Mouse (Mus musculus): ENCODE measurements around the gene Grik2. TPM values are rescaled to one million over a fixed set of nuclear protein-coding genes. Genes with fewer than 3 reads are reported as not detected.

Grik2 gene
- polyA plus RNA-seq (2014; fragmentation: Nextera tagmentation; extraction: Ambion mirVana): 0.74 and 1.3 TPM in 2 replicates

DNA sequence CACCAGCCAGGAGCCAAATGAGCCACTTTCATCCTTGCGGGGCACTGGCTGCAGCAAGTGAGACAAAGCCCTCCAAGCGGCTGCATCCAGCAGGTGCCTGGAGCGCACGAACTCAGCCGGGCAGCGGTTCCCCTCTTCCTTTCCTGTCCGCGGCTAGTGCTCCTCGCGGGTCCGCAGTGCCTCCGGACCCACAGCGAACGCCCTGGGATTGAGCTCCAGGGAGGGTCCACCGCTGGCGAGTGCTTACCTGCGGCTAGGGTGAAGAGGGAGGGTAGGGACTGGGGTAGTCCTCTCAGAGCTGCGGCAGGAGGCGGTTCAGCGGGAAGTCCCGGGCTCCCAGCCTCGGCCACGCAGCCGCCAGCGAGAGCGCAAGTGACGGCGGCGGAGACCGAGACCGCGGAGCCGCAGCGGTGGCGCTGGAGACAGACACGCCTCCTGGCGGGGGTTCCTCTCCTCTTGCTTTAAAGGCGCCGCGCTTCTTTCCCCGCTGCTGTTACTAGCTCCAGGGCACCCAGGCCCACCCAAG lies at the start of gene Grik2:
Gene Grik2 (minus strand): TSS at position 386 of the 526 bp plus-strand sequence.
- Histone ChIP-seq H3K4me1 (ENCODE audit: control insufficient read depth, insufficient read depth, low read length) (no peaks in the 10 kb centered on the region), H3K27ac (ENCODE audit: low read depth, low read length) (no peak within 1 kb of the TSS), H3K9me3 (replicated peaks; ENCODE audit: control insufficient read depth, low read length) (no peaks in the 10 kb centered on the region), H3K36me3 (ENCODE audit: control insufficient read depth, insufficient read depth, low read length) (no peaks in the 10 kb centered on the region), H3K4me2 (peak within 1 kb of the TSS; percentile 81), H3K9ac (ENCODE audit: low read depth, low read length) (0 out of 2 replicates have a peak within 1 kb of the TSS, but pooled peaks have one; percentile 44), H3K4me3 (ENCODE audit: low read depth, low read length) (peak within 1 kb of the TSS; percentile 58), H3K27me3 (ENCODE audit: control insufficient read depth, insufficient read depth, low read length) (peaks cover 6% of the 10 kb centered on the region; the same call in 1 of the 2 replicates)
- under 1% methylated on average over 39 of the region's 41 CpGs for WGBS (ENCODE audit: insufficient replicate concordance)
- peak; percentile 73 for ATAC-seq (replicated peaks; ENCODE audit: insufficient number of reproducible peaks, low FRiP score, low TSS enrichment)

DNA sequence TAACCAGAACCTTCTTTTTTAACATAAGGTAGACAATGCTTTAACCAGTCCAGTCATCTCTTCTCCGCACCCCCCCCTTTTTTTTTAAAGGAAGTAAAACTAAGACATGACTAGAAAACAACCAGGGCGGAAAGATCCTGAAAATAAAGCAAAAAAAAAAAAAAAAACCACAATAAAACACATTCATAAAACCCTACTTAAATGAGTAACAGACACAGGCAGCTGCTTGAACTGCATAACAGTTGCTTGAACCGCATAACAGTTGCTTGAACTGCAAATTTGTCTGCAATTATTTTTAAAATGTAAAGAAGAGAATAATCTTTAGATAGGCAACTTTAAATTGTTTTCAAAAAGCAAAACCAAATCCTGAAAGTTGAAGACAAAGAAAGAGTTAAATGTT lies 45.8 kb upstream of the Grik2 start:
- Histone ChIP-seq H3K9me3 (replicated peaks; ENCODE audit: control insufficient read depth, low read length) (no peaks in the 10 kb centered on the region), H3K4me2 (no peak overlapping the region), H3K36me3 (ENCODE audit: control insufficient read depth, insufficient read depth, low read length) (no peaks in the 10 kb centered on the region), H3K27me3 (ENCODE audit: control insufficient read depth, insufficient read depth, low read length) (no peaks in the 10 kb centered on the region), H3K27ac (ENCODE audit: low read depth, low read length) (no peak overlapping the region), H3K9ac (ENCODE audit: low read depth, low read length) (no peak overlapping the region), H3K4me3 (ENCODE audit: low read depth, low read length) (no peak overlapping the region), H3K4me1 (ENCODE audit: control insufficient read depth, insufficient read depth, low read length) (no peaks in the 10 kb centered on the region)
- WGBS (ENCODE audit: insufficient replicate concordance): 72% methylated on average over 3 of the region's 3 CpGs
- ATAC-seq (replicated peaks; ENCODE audit: insufficient number of reproducible peaks, low FRiP score, low TSS enrichment): no peak

DNA sequence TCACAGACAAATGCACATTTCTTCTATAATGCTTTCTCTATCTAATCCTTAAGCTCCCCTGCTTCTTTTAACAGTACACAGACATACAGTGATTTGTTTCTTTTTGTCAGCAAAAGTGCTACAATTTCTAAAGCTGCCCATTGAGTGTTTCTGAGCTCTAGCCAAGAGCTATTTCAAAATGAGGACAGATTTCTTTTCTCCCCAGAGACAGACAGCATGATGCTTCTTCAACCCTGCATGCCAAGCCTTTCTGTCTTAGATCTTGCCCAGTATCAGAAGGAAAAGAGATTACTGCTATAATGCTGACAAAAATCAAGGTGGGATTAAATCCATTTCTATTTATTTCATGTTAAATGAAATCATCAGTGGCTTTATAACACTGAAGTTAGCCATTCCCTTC lies 18.7 kb upstream of the Grik2 start:
- Histone ChIP-seq H3K27me3 (ENCODE audit: control insufficient read depth, insufficient read depth, low read length) (no peaks in the 10 kb centered on the region), H3K4me1 (ENCODE audit: control insufficient read depth, insufficient read depth, low read length) (no peaks in the 10 kb centered on the region), H3K36me3 (ENCODE audit: control insufficient read depth, insufficient read depth, low read length) (no peaks in the 10 kb centered on the region), H3K4me3 (ENCODE audit: low read depth, low read length) (no peak overlapping the region), H3K9me3 (replicated peaks; ENCODE audit: control insufficient read depth, low read length) (no peaks in the 10 kb centered on the region), H3K9ac (ENCODE audit: low read depth, low read length) (no peak overlapping the region), H3K27ac (ENCODE audit: low read depth, low read length) (no peak overlapping the region), H3K4me2 (no peak overlapping the region)
- no peak for ATAC-seq (replicated peaks; ENCODE audit: insufficient number of reproducible peaks, low FRiP score, low TSS enrichment)

DNA sequence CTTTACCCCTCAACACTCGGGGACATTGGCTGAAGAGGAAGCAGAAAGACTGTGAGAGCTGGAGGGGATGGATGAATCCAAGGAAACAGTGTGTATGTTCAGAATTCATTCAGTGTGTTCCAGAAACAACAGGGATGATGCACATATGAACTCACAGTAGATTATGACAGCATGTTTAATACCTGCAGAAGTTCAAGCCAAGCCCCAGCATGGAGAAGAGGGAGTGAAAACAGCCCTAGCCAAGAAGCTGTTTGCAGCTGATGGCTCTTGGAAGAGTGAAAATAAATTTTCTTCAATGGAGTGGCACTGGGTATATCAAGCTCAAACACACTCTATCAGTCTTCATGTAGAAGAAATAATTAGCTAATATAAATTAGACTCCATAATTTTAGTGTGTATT lies 12.4 kb upstream of the Grik2 start:
- H3K36me3 ChIP-seq (ENCODE audit: control insufficient read depth, insufficient read depth, low read length): no peaks in the 10 kb centered on the region
- no peaks in the 10 kb centered on the region for H3K9me3 ChIP-seq (replicated peaks; ENCODE audit: control insufficient read depth, low read length)
- ATAC-seq (replicated peaks; ENCODE audit: insufficient number of reproducible peaks, low FRiP score, low TSS enrichment): no peak
- H3K4me2 ChIP-seq: no peak overlapping the region
- no peaks in the 10 kb centered on the region for H3K4me1 ChIP-seq (ENCODE audit: control insufficient read depth, insufficient read depth, low read length)
- H3K9ac ChIP-seq (ENCODE audit: low read depth, low read length): no peak overlapping the region
- no peak overlapping the region for H3K4me3 ChIP-seq (ENCODE audit: low read depth, low read length)
- H3K27me3 ChIP-seq (ENCODE audit: control insufficient read depth, insufficient read depth, low read length): no peaks in the 10 kb centered on the region
- H3K27ac ChIP-seq (ENCODE audit: low read depth, low read length): no peak overlapping the region
- WGBS (ENCODE audit: insufficient replicate concordance): 76% methylated on average over 1 of the region's 1 CpGs

DNA sequence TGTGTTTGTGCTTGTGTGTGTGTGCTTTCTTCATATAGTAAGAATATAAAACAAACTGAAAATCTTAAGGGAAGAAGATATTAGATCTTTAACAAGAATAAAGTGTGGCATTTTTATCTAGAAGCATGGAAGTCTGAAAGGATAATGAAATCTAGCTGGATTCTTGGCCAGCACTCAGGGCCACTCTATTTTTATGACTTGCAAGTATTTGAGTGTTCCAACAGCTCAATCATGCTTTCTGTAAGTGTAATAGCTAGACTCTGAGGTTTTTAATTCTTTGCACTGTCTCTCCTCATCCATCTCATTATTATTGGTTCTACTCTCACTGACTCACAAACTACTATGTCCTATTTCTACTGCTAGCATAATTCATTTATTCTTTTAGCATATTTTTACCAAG lies 5.6 kb upstream of the Grik2 start:
- no peak for ATAC-seq (replicated peaks; ENCODE audit: insufficient number of reproducible peaks, low FRiP score, low TSS enrichment)
- Histone ChIP-seq H3K4me3 (ENCODE audit: low read depth, low read length) (no peak overlapping the region), H3K27ac (ENCODE audit: low read depth, low read length) (no peak overlapping the region), H3K4me2 (no peak overlapping the region), H3K36me3 (ENCODE audit: control insufficient read depth, insufficient read depth, low read length) (no peaks in the 10 kb centered on the region), H3K9me3 (replicated peaks; ENCODE audit: control insufficient read depth, low read length) (no peaks in the 10 kb centered on the region), H3K4me1 (ENCODE audit: control insufficient read depth, insufficient read depth, low read length) (no peaks in the 10 kb centered on the region), H3K9ac (ENCODE audit: low read depth, low read length) (no peak overlapping the region), H3K27me3 (ENCODE audit: control insufficient read depth, insufficient read depth, low read length) (no peaks in the 10 kb centered on the region)

DNA sequence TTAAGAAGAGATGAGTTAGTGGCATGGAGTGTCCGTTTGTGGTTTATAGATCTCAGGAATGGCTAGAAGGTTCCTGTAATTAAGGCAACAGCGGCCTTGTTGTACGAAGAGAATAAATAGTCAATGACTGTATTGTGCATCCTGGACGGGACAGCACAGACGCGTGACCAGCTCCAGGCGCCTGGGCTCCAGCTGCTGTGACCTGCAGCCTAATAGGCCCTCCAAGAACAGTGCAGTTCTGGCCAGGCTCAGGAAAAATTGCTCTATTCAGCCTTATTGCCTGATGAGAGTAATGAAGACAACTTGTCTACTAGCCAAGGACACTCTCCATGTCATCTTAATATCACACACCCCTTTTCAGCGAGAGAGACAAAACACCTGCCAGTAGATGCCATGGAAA lies 1.8 kb upstream of the Grik2 start:
- H3K36me3 ChIP-seq (ENCODE audit: control insufficient read depth, insufficient read depth, low read length): no peaks in the 10 kb centered on the region
- H3K27ac ChIP-seq (ENCODE audit: low read depth, low read length): no peak overlapping the region
- no peak overlapping the region for H3K4me3 ChIP-seq (ENCODE audit: low read depth, low read length)
- no peak for ATAC-seq (replicated peaks; ENCODE audit: insufficient number of reproducible peaks, low FRiP score, low TSS enrichment)
- H3K27me3 ChIP-seq (ENCODE audit: control insufficient read depth, insufficient read depth, low read length): peaks cover 6% of the 10 kb centered on the region; the same call in 1 of the 2 replicates
- H3K4me1 ChIP-seq (ENCODE audit: control insufficient read depth, insufficient read depth, low read length): no peaks in the 10 kb centered on the region
- no peak overlapping the region for H3K9ac ChIP-seq (ENCODE audit: low read depth, low read length)
- no peaks in the 10 kb centered on the region for H3K9me3 ChIP-seq (replicated peaks; ENCODE audit: control insufficient read depth, low read length)
- no peak overlapping the region for H3K4me2 ChIP-seq
- WGBS (ENCODE audit: insufficient replicate concordance): 56% methylated on average over 8 of the region's 8 CpGs

DNA sequence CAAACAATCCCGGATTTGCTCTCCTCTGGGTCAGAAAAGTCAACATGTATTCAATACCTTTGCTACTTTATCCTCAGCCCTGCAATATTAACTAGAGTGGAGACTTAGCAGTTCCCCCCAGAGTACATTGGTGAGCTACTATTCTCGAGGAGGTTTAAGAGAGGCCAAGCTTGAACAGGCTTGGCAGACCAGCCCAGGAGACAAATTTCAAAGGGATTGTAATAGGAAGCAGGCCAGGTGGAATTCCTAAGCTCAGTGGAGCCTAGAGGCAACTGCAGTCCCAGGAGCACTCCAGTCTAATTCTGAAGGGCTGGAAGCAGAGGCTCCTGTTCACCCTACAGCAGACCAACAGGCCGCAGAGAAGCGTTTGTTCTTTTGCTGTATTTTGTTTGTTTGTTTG lies 1.1 kb upstream of the Grik2 start:
- WGBS (ENCODE audit: insufficient replicate concordance): 44% methylated on average over 4 of the region's 4 CpGs
- no peak for ATAC-seq (replicated peaks; ENCODE audit: insufficient number of reproducible peaks, low FRiP score, low TSS enrichment)
- Histone ChIP-seq H3K4me3 (ENCODE audit: low read depth, low read length) (no peak overlapping the region), H3K36me3 (ENCODE audit: control insufficient read depth, insufficient read depth, low read length) (no peaks in the 10 kb centered on the region), H3K9me3 (replicated peaks; ENCODE audit: control insufficient read depth, low read length) (no peaks in the 10 kb centered on the region), H3K27me3 (ENCODE audit: control insufficient read depth, insufficient read depth, low read length) (peaks cover 6% of the 10 kb centered on the region; the same call in 1 of the 2 replicates), H3K27ac (ENCODE audit: low read depth, low read length) (no peak overlapping the region), H3K4me2 (no peak overlapping the region), H3K9ac (ENCODE audit: low read depth, low read length) (no peak overlapping the region), H3K4me1 (ENCODE audit: control insufficient read depth, insufficient read depth, low read length) (no peaks in the 10 kb centered on the region)

DNA sequence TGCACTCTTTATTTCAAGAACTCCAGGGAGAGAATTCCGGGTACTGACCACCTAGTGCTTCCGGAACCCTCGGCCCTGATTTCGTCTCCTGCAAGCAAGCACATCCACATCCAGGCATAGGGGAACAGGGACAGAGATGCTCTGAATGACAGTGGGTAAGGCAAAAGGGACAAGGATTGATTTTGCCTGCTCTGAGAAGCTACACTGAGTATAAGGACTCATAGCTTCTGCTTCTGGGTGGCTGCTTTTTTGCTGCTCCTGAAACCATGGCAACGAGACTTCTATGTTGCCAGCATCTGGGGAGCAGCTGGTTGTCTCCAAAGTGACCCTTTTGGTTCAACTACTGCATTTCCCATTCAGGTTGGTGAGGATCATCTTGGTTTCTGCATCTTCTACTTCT lies 348 bp upstream of the Grik2 start:
- Histone ChIP-seq H3K4me1 (ENCODE audit: control insufficient read depth, insufficient read depth, low read length) (no peaks in the 10 kb centered on the region), H3K9me3 (replicated peaks; ENCODE audit: control insufficient read depth, low read length) (no peaks in the 10 kb centered on the region), H3K4me2 (peak overlapping the region; percentile 81), H3K36me3 (ENCODE audit: control insufficient read depth, insufficient read depth, low read length) (no peaks in the 10 kb centered on the region), H3K4me3 (ENCODE audit: low read depth, low read length) (peak overlapping the region; percentile 58), H3K27me3 (ENCODE audit: control insufficient read depth, insufficient read depth, low read length) (peaks cover 6% of the 10 kb centered on the region; the same call in 1 of the 2 replicates), H3K27ac (ENCODE audit: low read depth, low read length) (no peak overlapping the region), H3K9ac (ENCODE audit: low read depth, low read length) (no peak overlapping the region)
- 17% methylated on average over 5 of the region's 5 CpGs for WGBS (ENCODE audit: insufficient replicate concordance)
- ATAC-seq (replicated peaks; ENCODE audit: insufficient number of reproducible peaks, low FRiP score, low TSS enrichment): no peak

DNA sequence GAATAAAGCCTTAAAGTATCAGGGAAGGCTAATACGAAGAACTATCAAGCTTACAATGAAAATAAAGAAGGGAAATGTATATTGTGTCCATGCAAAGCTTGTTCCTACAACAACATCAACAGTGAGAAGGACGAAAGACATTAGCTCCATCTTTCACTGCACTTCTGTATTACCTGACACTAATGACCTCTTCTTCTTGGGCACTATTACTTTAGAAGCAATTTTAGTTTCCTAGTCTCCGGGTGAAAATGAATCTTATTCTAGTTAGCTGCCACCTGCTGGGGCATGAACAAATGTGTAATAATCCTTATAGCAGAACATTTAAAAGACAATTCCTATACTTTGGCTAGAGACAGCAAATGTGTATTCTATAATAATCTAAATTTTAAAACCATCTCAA lies 1.9 kb downstream of the Grik2 start:
- ATAC-seq (replicated peaks; ENCODE audit: insufficient number of reproducible peaks, low FRiP score, low TSS enrichment): no peak
- 52% methylated on average over 3 of the region's 3 CpGs for WGBS (ENCODE audit: insufficient replicate concordance)
- no peaks in the 10 kb centered on the region for H3K4me1 ChIP-seq (ENCODE audit: control insufficient read depth, insufficient read depth, low read length)
- no peak overlapping the region for H3K9ac ChIP-seq (ENCODE audit: low read depth, low read length)
- no peak overlapping the region for H3K4me3 ChIP-seq (ENCODE audit: low read depth, low read length)
- H3K36me3 ChIP-seq (ENCODE audit: control insufficient read depth, insufficient read depth, low read length): no peaks in the 10 kb centered on the region
- peaks cover 6% of the 10 kb centered on the region for H3K27me3 ChIP-seq (ENCODE audit: control insufficient read depth, insufficient read depth, low read length)
- no peaks in the 10 kb centered on the region for H3K9me3 ChIP-seq (replicated peaks; ENCODE audit: control insufficient read depth, low read length)
- no peak overlapping the region for H3K27ac ChIP-seq (ENCODE audit: low read depth, low read length)
- H3K4me2 ChIP-seq: no peak overlapping the region
